Comparison of ENCODE assay signal across 8 mouse cellular contexts in the genomic region with DNA sequence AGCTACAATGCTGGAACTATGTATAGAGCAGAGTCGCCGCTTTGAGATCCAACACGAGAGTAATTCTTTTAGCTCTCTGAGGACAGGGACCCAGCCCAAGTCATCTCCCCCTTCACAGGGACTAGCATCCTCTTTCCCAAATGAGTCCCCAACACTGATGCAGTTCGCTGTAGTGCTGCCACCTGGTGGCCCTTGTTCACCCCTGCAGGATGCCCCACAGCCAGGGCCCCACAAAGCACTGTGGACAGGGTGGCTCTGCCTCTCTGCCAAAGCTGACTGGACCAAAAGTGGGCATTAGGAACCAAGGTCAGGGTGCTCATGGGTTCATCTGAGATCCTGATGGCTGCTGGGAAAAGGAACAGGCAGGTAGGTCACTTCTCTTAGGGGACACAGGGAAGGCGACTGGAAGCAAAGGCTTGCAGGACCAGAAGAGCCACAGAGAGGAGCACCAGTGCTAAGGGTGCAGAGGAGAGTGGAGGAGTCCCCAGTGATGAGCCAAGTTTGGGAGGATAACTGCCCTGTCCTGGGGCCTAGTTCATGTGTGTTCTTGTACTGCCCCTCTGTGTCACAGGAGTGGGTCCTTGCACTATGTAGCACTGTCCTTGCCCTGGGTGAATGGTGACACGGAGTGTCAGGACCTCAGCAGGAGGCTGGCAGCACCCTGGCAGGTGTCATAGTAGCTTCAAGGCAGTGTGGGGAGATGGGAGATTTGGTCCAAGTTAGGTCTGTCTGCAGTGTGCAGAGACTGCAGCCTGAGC. TPM values are rescaled to one million over a fixed set of nuclear protein-coding genes. Genes with fewer than 3 reads are reported as not detected.
DNase-seq lines count a peak whose midpoint lies in the region; ATAC-seq and TF ChIP-seq lines count a peak whose summit lies in the region.

No protein-coding gene starts in this region.

- TF ChIP-seq CTCF in cerebellum, adult 2 months (IDR thresholded peaks at IDR 0.05; ENCODE audit: borderline replicate concordance, insufficient read depth, low read depth, low read length), result peak; percentile 80
- peak; percentile 83; the same call in 1 of the 2 replicates for TF ChIP-seq CTCF in small intestine, adult 2 months (IDR thresholded peaks at IDR 0.05; ENCODE audit: extremely low read depth, insufficient read length, insufficient replicate concordance, low read depth, low read length)

- H3K36me3 ChIP-seq in small intestine, adult 2 months (ENCODE audit: control insufficient read depth, insufficient read depth, low read length), result peaks cover 22% of the 10 kb centered on the region

- H3K27ac ChIP-seq in cerebellum, adult 2 months (ENCODE audit: insufficient read depth, low read length), result no peak overlapping the region
- no peak overlapping the region for H3K27ac ChIP-seq in small intestine, adult 2 months (ENCODE audit: insufficient read depth, low read depth, low read length)

- no peak for TF ChIP-seq POLR2A in cerebellum, adult 2 months (IDR thresholded peaks at IDR 0.05; ENCODE audit: borderline replicate concordance, insufficient read depth, low read length)
- TF ChIP-seq POLR2A in small intestine, adult 2 months (IDR thresholded peaks at IDR 0.05; ENCODE audit: low read depth, low read length), result no peak

- H3K4me1 ChIP-seq in cerebellum, adult 2 months (ENCODE audit: control insufficient read depth, insufficient read depth, low read length), result peaks cover 4% of the 10 kb centered on the region
- no peaks in the 10 kb centered on the region for H3K4me1 ChIP-seq in small intestine, adult 2 months (ENCODE audit: control insufficient read depth, insufficient read depth, insufficient read length, low read length)

- peak; percentile 45 to 70 for DNase-seq in cerebellum, adult 2 months
- DNase-seq in cerebellum, adult 11-12 months, result no peak
- DNase-seq in CD8-positive naive resting alpha-beta T cell, adult 2 months (ENCODE audit: low read depth in 2 of 2, low spot score in 2 of 2), result peak; percentile 37 to 56
- peak; percentile 67 for DNase-seq in cerebellum, adult 8-10 months
- peak; percentile 79 for DNase-seq in kidney, postnatal 10 days
- peak; percentile 58 to 66 for DNase-seq in lung, postnatal 4 days

- no peaks in the 10 kb centered on the region for H3K27me3 ChIP-seq in cerebellum, adult 2 months (ENCODE audit: control insufficient read depth, insufficient read depth, low read length)
- H3K27me3 ChIP-seq in small intestine, adult 2 months (ENCODE audit: control insufficient read depth, insufficient read depth, low read length), result no peaks in the 10 kb centered on the region

- peak; percentile 66 for ATAC-seq in granulocyte monocyte progenitor cell, adult 5-6 weeks (replicated peaks; ENCODE audit: poor library complexity, severe bottlenecking)

- WGBS in cerebellum, adult 2 months, result 50% methylated on average over 6 of the region's 6 CpGs
- 63% methylated on average over 6 of the region's 6 CpGs for WGBS in small intestine, adult 2 months

- no peak overlapping the region for H3K4me3 ChIP-seq in cerebellum, adult 2 months (replicated peaks; ENCODE audit: insufficient read depth, low read depth, low read length)
- no peak overlapping the region for H3K4me3 ChIP-seq in small intestine, adult 2 months (ENCODE audit: low read depth, low read length)

RNA-seq across cellular contexts. Expression of gene Pink1, which starts 7.4 kb away (rescaled TPM):
- polyA plus RNA-seq in cerebellum, adult 2 months (2012; rRNA removed), result 404 and 437 TPM in 2 replicates
- total RNA-seq in granulocyte monocyte progenitor cell, adult 5-6 weeks (2014; fragmentation: Nextera tagmentation), result 30.2 and 30.9 TPM in 2 replicates
- total RNA-seq in granulocyte monocyte progenitor cell, adult 5-6 weeks (2017), result 29.9 and 40.8 TPM in 2 replicates
- 54.9 and 134 TPM in 2 replicates for polyA plus RNA-seq in small intestine, adult 2 months (2012; rRNA removed)

RNA-seq across cellular contexts. Expression of gene Ddost, which starts 14.2 kb away (rescaled TPM):
- 98.3 and 101 TPM in 2 replicates for polyA plus RNA-seq in cerebellum, adult 2 months (2012; rRNA removed)
- 318 and 319 TPM in 2 replicates for total RNA-seq in granulocyte monocyte progenitor cell, adult 5-6 weeks (2014; fragmentation: Nextera tagmentation)
- 238 and 289 TPM in 2 replicates for total RNA-seq in granulocyte monocyte progenitor cell, adult 5-6 weeks (2017)
- 150 and 244 TPM in 2 replicates for polyA plus RNA-seq in small intestine, adult 2 months (2012; rRNA removed)

RNA-seq across cellular contexts. Expression of gene Cda, which starts 49.1 kb away (rescaled TPM):
- 12.6 and 15.4 TPM in 2 replicates for polyA plus RNA-seq in cerebellum, adult 2 months (2012; rRNA removed)
- not detected in 2 replicates for total RNA-seq in granulocyte monocyte progenitor cell, adult 5-6 weeks (2014; fragmentation: Nextera tagmentation)
- not detected in 2 replicates for total RNA-seq in granulocyte monocyte progenitor cell, adult 5-6 weeks (2017)
- 218 and 419 TPM in 2 replicates for polyA plus RNA-seq in small intestine, adult 2 months (2012; rRNA removed)

Comparison
In these comparisons a context has a peak if more than half of its experiments do, and no peak if none do; other contexts are left out.
1. RNA of gene Cda, which starts 49.1 kb away (polyA plus RNA-seq): 218 to 419 TPM in small intestine, adult 2 months; 12.6 to 15.4 TPM in cerebellum, adult 2 months; every median in the first group is over 10 times any median in the second.